Mouse (Mus musculus): ENCODE measurements around the gene Myg1.

DNA sequence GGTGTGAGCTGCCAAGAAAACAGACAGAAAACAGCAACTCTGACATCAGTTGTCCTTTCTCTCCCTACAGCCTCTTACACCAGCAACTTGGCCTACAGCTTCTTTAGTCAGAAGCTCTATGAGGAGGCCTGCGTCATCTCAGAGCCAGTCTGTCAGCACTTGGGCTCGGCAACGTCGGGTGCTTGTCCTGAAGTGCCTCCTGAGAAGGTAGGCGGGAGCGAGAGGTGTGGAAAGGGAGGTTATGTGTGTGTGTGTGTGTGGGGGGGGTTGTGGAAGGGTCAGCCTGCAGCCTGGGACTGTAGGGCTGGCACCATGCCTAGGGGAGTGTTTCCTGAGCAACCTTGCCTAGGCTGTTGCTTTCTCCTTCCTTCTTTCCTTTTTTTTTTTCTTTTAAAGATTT is 29.0 kb upstream of the Myg1 start:
- TF ChIP-seq CTCF (IDR thresholded peaks at IDR 0.05; ENCODE audit: extremely low read depth, insufficient read depth, low read length) (no peak), POLR2A (IDR thresholded peaks at IDR 0.05; ENCODE audit: extremely low read depth, insufficient read depth, low read length) (no peak)

Measured in cortical plate, adult 2 months (tissue).